In the genomic region with DNA sequence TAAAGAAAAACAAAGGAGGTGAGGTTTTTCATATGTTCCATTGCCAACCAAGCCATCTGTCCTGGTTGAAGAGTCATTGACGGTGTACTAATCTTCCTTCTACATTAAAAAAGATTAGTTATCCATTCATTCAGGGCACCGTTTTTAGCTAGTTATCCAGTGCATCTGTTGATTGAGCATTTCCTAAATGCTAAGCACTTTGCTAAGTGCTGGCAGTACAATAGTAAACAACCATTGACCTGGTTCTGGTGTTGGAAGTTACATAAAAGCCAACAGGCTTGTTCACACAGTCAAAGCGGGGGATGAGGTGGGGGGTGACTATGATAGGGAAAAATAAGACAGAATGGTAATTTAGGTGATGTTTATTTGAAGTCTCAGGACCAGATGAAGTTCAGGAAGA, we compare ENCODE assay signal across 19 mouse cellular contexts. TPM values are rescaled to one million over a fixed set of nuclear protein-coding genes. Genes with fewer than 3 reads are reported as not detected.
"Had no signal": no experiment of that assay in that cellular context is flagged by ENCODE, and none has a peak within 500 bp of the region (broad histone marks: within the 10 kb centered on the region; RNA-seq: fewer than 3 reads in every experiment).

No protein-coding gene starts in this region.

- H3K9ac ChIP-seq: lung, embryonic 14.5 days; midbrain, embryonic 12.5 days; neural tube, embryonic 13.5 days; neural tube, embryonic 15.5 days had no signal

- H3K9me3 ChIP-seq: midbrain, embryonic 10.5 days; midbrain, embryonic 12.5 days; neural tube, embryonic 13.5 days; neural tube, embryonic 15.5 days had no signal

- H3K27ac ChIP-seq: midbrain, embryonic 10.5 days; midbrain, embryonic 12.5 days; neural tube, embryonic 13.5 days; neural tube, embryonic 15.5 days had no signal

- H3K27me3 ChIP-seq: neural tube, embryonic 13.5 days; neural tube, embryonic 15.5 days had no signal

- H3K4me2 ChIP-seq: lung, embryonic 14.5 days; midbrain, embryonic 12.5 days; neural tube, embryonic 13.5 days; neural tube, embryonic 15.5 days had no signal

- H3K4me3 ChIP-seq: midbrain, embryonic 10.5 days; midbrain, embryonic 12.5 days; myocyte; neural tube, embryonic 13.5 days; neural tube, embryonic 15.5 days had no signal

- ATAC-seq: midbrain, embryonic 16.5 days had no signal

- DNase-seq: lung, embryonic 14.5 days; lung, postnatal 10 days; lung, postnatal 4 days; midbrain, embryonic 14.5 days; retina, postnatal 1 day; right cerebral cortex, adult 18-20 months; right cerebral cortex, postnatal 25 days; right cerebral cortex, postnatal 4 days; spleen, adult 18-20 months; thymus, adult 18-20 months; thymus, postnatal 14 days; thymus, postnatal 36 days had no signal

RNA-seq across cellular contexts. Expression of gene Kcnk13, which starts 44.7 kb away (rescaled TPM):
- total RNA-seq: megakaryocyte-erythroid progenitor cell, adult 5-6 weeks had no signal
